Mouse (Mus musculus): ENCODE data around the gene Npnt. TPM values are rescaled to one million over a fixed set of nuclear protein-coding genes. Genes with fewer than 3 reads are reported as not detected.
A peak's percentile ranks its signal among the peaks of the same experiment; 100 is the strongest.

Npnt gene
- polyA plus RNA-seq, 1 experiment from 2014 or later: 11.3 TPM

DNA sequence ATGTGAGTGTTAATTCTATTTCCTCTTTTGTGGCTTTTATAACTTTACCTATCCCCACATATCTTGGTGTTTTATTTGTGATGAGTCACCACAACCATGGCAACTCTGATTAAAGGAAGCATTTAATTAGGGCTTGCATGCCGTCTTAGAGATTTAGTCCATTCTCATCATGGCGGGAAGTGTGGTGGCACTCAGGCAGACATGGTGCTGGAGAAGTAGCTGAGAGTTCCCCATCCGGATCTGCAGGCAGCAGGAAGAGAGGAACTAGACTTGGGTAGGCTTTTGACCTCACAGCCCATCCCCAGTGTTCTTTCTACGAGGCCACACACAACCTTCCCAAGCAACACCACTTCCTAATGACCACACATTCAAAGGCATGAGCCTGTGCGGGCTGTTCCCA, 16.2 kb upstream of the Npnt start:
- Histone ChIP-seq H3K4me3 (ENCODE audit: low read depth, low read length) (no peak overlapping the region), H3K27me3 (ENCODE audit: control insufficient read depth, insufficient read depth, low read length) (no peaks in the 10 kb centered on the region), H3K4me1 (ENCODE audit: control insufficient read depth, insufficient read depth, low read length) (no peaks in the 10 kb centered on the region), H3K9me3 (ENCODE audit: control insufficient read depth, low read length) (no peaks in the 10 kb centered on the region), H3K27ac (replicated peaks; ENCODE audit: low read depth, low read length) (no peak overlapping the region), H3K36me3 (ENCODE audit: control insufficient read depth, insufficient read depth, low read length) (no peaks in the 10 kb centered on the region), H3K9ac (ENCODE audit: low read length) (no peak overlapping the region), H3K4me2 (ENCODE audit: low read depth, severe bottlenecking) (no peak overlapping the region)
- ATAC-seq (ENCODE audit: insufficient number of reproducible peaks, low FRiP score, low TSS enrichment, low read depth) (no peak), DNase-seq (ENCODE audit: low spot score) (no peak)
- WGBS: 79% methylated on average over 5 of the region's 5 CpGs

DNA sequence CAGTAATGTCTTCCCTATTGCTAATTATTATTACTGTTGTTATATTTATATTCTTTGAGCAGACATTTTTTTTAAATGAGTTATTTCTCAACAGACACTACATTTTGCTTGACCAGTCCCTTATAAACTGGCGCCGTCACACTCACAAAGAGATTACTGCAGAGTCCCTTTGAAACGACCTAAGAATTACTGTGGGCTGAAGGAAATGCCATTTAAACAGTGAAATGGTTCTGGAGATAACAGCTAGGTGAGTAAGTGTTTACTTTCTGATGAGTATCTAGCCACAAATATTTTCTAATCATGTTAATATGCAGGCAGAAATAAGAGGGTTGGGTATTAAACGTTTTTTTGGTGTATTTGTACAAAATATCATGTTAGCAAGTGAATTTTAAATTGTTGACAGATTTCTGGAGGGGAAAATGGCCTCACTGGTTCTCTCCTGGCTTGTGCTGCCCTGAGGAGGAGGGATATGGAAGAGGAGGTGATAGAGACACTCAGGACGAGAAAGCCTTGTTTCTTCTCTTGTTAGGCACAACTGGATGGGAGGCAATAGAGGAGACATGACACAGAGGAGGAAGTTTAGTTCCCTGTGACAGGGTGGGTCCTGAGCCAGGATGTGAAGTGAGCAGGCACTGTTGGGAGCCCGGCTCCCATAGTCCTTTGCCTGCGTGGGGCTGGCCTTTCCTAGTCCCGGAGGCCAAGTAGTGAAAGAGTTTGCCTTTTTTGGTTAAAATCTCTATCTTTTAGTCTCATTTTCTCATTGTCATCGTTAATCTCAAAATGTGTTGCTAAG, 14.8 kb upstream of the Npnt start:
- WGBS: 73% methylated on average over 9 of the region's 9 CpGs
- H3K4me1 ChIP-seq (ENCODE audit: control insufficient read depth, insufficient read depth, low read length): no peaks in the 10 kb centered on the region
- no peak for ATAC-seq (ENCODE audit: insufficient number of reproducible peaks, low FRiP score, low TSS enrichment, low read depth)

GRCm38 (mm10) chr3:132962631-132963361, 12.7 kb upstream of the Npnt start:
- no peaks in the 10 kb centered on the region for H3K9me3 ChIP-seq (ENCODE audit: control insufficient read depth, low read length)
- 85% methylated on average over 7 of the region's 7 CpGs for WGBS
- no peak for DNase-seq (ENCODE audit: low spot score)
- no peaks in the 10 kb centered on the region for H3K27me3 ChIP-seq (ENCODE audit: control insufficient read depth, insufficient read depth, low read length)
- no peaks in the 10 kb centered on the region for H3K4me1 ChIP-seq (ENCODE audit: control insufficient read depth, insufficient read depth, low read length)
- H3K4me2 ChIP-seq (ENCODE audit: low read depth, severe bottlenecking): no peak overlapping the region
- no peak for ATAC-seq (ENCODE audit: insufficient number of reproducible peaks, low FRiP score, low TSS enrichment, low read depth)
- no peaks in the 10 kb centered on the region for H3K36me3 ChIP-seq (ENCODE audit: control insufficient read depth, insufficient read depth, low read length)
- H3K4me3 ChIP-seq (ENCODE audit: low read depth, low read length): no peak overlapping the region
- no peak overlapping the region for H3K9ac ChIP-seq (ENCODE audit: low read length)
- no peak overlapping the region for H3K27ac ChIP-seq (replicated peaks; ENCODE audit: low read depth, low read length)

More for the DNA sequence above, 14.8 kb upstream of the Npnt start:
- H3K27ac ChIP-seq (replicated peaks; ENCODE audit: low read depth, low read length): no peak overlapping the region
- H3K9ac ChIP-seq (ENCODE audit: low read length): no peak overlapping the region
- no peaks in the 10 kb centered on the region for H3K36me3 ChIP-seq (ENCODE audit: control insufficient read depth, insufficient read depth, low read length)
- no peak overlapping the region for H3K4me3 ChIP-seq (ENCODE audit: low read depth, low read length)
- no peaks in the 10 kb centered on the region for H3K9me3 ChIP-seq (ENCODE audit: control insufficient read depth, low read length)
- DNase-seq (ENCODE audit: low spot score): no peak
- H3K4me2 ChIP-seq (ENCODE audit: low read depth, severe bottlenecking): no peak overlapping the region
- H3K27me3 ChIP-seq (ENCODE audit: control insufficient read depth, insufficient read depth, low read length): no peaks in the 10 kb centered on the region

DNA sequence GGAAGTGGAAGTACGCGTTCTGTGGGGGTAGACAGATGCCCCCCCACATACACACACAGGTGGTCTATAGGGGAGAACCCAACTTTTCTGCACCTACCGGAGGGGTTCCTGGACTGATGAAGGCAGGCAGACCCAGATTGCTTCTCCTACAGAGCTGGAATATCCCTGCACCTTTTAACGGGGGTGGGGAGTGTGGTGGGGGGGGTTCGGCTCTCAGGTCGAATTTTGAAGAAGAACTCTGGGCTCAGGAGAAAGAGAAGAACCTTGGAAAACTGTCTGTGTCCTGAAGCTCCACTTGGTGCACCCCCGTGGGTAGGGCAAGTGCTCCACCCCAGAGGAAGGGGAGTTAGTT, 414 bp upstream of the Npnt start:
- H3K9me3 ChIP-seq (ENCODE audit: control insufficient read depth, low read length): no peaks in the 10 kb centered on the region
- peaks cover 11% of the 10 kb centered on the region; the same call in 1 of the 2 replicates for H3K27me3 ChIP-seq (ENCODE audit: control insufficient read depth, insufficient read depth, low read length)
- H3K4me2 ChIP-seq (ENCODE audit: low read depth, severe bottlenecking): peak overlapping the region; percentile 75
- H3K4me3 ChIP-seq (ENCODE audit: low read depth, low read length): peak overlapping the region; percentile 59
- H3K4me1 ChIP-seq (ENCODE audit: control insufficient read depth, insufficient read depth, low read length): peaks cover under 1% of the 10 kb centered on the region; the same call in 1 of the 2 replicates
- DNase-seq (ENCODE audit: low spot score) (no peak), ATAC-seq (ENCODE audit: insufficient number of reproducible peaks, low FRiP score, low TSS enrichment, low read depth) (0 out of 2 replicates have a peak, but pooled peaks have one; percentile 44)
- 8% methylated on average over 7 of the region's 7 CpGs for WGBS
- no peaks in the 10 kb centered on the region for H3K36me3 ChIP-seq (ENCODE audit: control insufficient read depth, insufficient read depth, low read length)
- peak overlapping the region; percentile 61 for H3K9ac ChIP-seq (ENCODE audit: low read length)
- no peak overlapping the region for H3K27ac ChIP-seq (replicated peaks; ENCODE audit: low read depth, low read length)

- H3K4me3 ChIP-seq (ENCODE audit: low read depth, low read length): peak overlapping the region; percentile 59
- peaks cover 11% of the 10 kb centered on the region; the same call in 1 of the 2 replicates for H3K27me3 ChIP-seq (ENCODE audit: control insufficient read depth, insufficient read depth, low read length)
- H3K4me2 ChIP-seq (ENCODE audit: low read depth, severe bottlenecking): peak overlapping the region; percentile 75
- under 1% methylated on average over 25 of the region's 26 CpGs for WGBS
- H3K27ac ChIP-seq (replicated peaks; ENCODE audit: low read depth, low read length): no peak overlapping the region
- H3K9me3 ChIP-seq (ENCODE audit: control insufficient read depth, low read length): no peaks in the 10 kb centered on the region
- peak overlapping the region; percentile 61 for H3K9ac ChIP-seq (ENCODE audit: low read length)
- DNase-seq (ENCODE audit: low spot score) (peak; percentile 65), ATAC-seq (ENCODE audit: insufficient number of reproducible peaks, low FRiP score, low TSS enrichment, low read depth) (peak; percentile 53)
- peaks cover 12% of the 10 kb centered on the region for H3K4me1 ChIP-seq (ENCODE audit: control insufficient read depth, insufficient read depth, low read length)
- no peaks in the 10 kb centered on the region for H3K36me3 ChIP-seq (ENCODE audit: control insufficient read depth, insufficient read depth, low read length)
Measured at GRCm38 (mm10) chr3:132949380-132949790, 706 bp downstream of the Npnt start.

GRCm38 (mm10) chr3:132948298-132948795, 1.7 kb downstream of the Npnt start:
- H3K9ac ChIP-seq (ENCODE audit: low read length): no peak overlapping the region
- no peaks in the 10 kb centered on the region for H3K9me3 ChIP-seq (ENCODE audit: control insufficient read depth, low read length)
- peaks cover 19% of the 10 kb centered on the region for H3K4me1 ChIP-seq (ENCODE audit: control insufficient read depth, insufficient read depth, low read length)
- no peaks in the 10 kb centered on the region for H3K36me3 ChIP-seq (ENCODE audit: control insufficient read depth, insufficient read depth, low read length)
- DNase-seq (ENCODE audit: low spot score) (no peak), ATAC-seq (ENCODE audit: insufficient number of reproducible peaks, low FRiP score, low TSS enrichment, low read depth) (no peak)
- H3K4me3 ChIP-seq (ENCODE audit: low read depth, low read length): no peak overlapping the region
- 20% methylated on average over 7 of the region's 7 CpGs for WGBS
- no peak overlapping the region for H3K27ac ChIP-seq (replicated peaks; ENCODE audit: low read depth, low read length)
- no peak overlapping the region for H3K4me2 ChIP-seq (ENCODE audit: low read depth, severe bottlenecking)
- H3K27me3 ChIP-seq (ENCODE audit: control insufficient read depth, insufficient read depth, low read length): peaks cover 11% of the 10 kb centered on the region; the same call in 1 of the 2 replicates

DNA sequence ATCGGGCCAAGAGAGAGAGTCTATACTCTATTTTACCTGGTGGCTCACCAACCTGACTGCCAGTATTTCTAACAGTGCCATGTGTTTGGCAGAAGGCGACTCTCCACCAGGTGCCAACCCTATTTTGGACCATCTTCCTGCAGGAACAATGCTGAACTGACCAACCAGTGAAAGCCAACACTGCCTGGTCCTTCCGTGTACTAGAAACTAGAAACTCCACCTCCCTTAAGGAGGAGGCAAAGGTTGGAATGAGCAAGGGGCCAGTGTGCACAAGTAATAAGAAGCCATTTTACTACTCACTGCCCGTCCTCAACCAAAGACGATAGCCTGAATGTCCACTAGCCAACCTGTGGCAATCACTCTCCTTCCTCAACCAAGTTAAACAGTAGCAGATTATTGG, 4.0 kb downstream of the Npnt start:
- H3K27ac ChIP-seq (replicated peaks; ENCODE audit: low read depth, low read length): no peak overlapping the region
- H3K4me1 ChIP-seq (ENCODE audit: control insufficient read depth, insufficient read depth, low read length): peaks cover 19% of the 10 kb centered on the region
- 91% methylated on average over 5 of the region's 5 CpGs for WGBS
- peaks cover 11% of the 10 kb centered on the region; the same call in 1 of the 2 replicates for H3K27me3 ChIP-seq (ENCODE audit: control insufficient read depth, insufficient read depth, low read length)
- no peaks in the 10 kb centered on the region for H3K36me3 ChIP-seq (ENCODE audit: control insufficient read depth, insufficient read depth, low read length)
- ATAC-seq (ENCODE audit: insufficient number of reproducible peaks, low FRiP score, low TSS enrichment, low read depth) (no peak), DNase-seq (ENCODE audit: low spot score) (no peak)
- H3K4me2 ChIP-seq (ENCODE audit: low read depth, severe bottlenecking): no peak overlapping the region
- H3K4me3 ChIP-seq (ENCODE audit: low read depth, low read length): no peak overlapping the region
- no peak overlapping the region for H3K9ac ChIP-seq (ENCODE audit: low read length)
- no peaks in the 10 kb centered on the region for H3K9me3 ChIP-seq (ENCODE audit: control insufficient read depth, low read length)

DNA sequence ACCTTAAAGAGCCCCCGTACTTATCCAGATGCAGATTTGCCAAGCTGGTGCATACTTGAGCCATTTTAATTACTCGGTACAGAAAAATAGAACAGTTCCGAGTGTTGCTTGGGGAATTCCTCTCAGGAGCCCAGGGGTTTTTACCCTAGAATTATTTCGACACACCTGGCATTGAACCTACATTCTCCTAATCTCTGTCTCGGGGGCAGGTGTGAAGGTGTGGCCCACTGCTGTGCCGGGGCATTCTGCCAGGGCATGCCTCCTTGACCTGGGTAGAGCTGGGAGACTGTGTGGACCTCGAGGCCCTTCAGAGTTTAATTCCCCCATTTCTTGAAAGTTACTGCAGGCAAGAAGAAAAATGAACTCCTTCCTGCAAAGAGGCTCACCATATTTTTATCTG, 4.4 kb downstream of the Npnt start:
- Histone ChIP-seq H3K36me3 (ENCODE audit: control insufficient read depth, insufficient read depth, low read length) (no peaks in the 10 kb centered on the region), H3K9ac (ENCODE audit: low read length) (no peak overlapping the region), H3K4me3 (ENCODE audit: low read depth, low read length) (no peak overlapping the region), H3K4me2 (ENCODE audit: low read depth, severe bottlenecking) (no peak overlapping the region), H3K4me1 (ENCODE audit: control insufficient read depth, insufficient read depth, low read length) (peaks cover 19% of the 10 kb centered on the region), H3K27me3 (ENCODE audit: control insufficient read depth, insufficient read depth, low read length) (peaks cover 8% of the 10 kb centered on the region; the same call in 1 of the 2 replicates), H3K27ac (replicated peaks; ENCODE audit: low read depth, low read length) (no peak overlapping the region), H3K9me3 (ENCODE audit: control insufficient read depth, low read length) (no peaks in the 10 kb centered on the region)
- WGBS: 72% methylated on average over 7 of the region's 7 CpGs
- ATAC-seq (ENCODE audit: insufficient number of reproducible peaks, low FRiP score, low TSS enrichment, low read depth): no peak
- DNase-seq (ENCODE audit: low spot score): no peak
